Mouse (Mus musculus) small intestine, adult 2 months (tissue): ENCODE measurements at regions not wholly inside any gene's neighbourhood (a gene's known extent, or its start where the extent isn't known, plus 50 kb on each side); places are given as distances from the start of the nearest gene placed in this dataset.

Experiments
- CTCF ChIP-seq: fragments of 200-500 bp; IDR thresholded peaks from 2 replicates; pipeline ENCODE4 v1.5.1; 2012; ENCODE audit warnings: low read depth, mild to moderate bottlenecking, control low read depth, inconsistent platforms, low read length, moderate library complexity, mixed read lengths; ENCODE audit not compliant: insufficient replicate concordance, insufficient read length; ENCODE audit errors: extremely low read depth
- POLR2A ChIP-seq: fragments of 200-500 bp; IDR thresholded peaks from 2 replicates; pipeline ENCODE4 v1.6.1; 2012; ENCODE audit warnings: low read depth, mild to moderate bottlenecking, control low read depth, inconsistent platforms, low read length, moderate library complexity

- TF ChIP-seq CTCF = no peak
- TF ChIP-seq POLR2A = no peak
Measured at GRCm38 (mm10) chr2:71600999-71601398, 54.4 kb upstream of the Dlx2 start.
